Mouse (Mus musculus): ENCODE results near the gene Serpinb8. TPM values are rescaled to one million over a fixed set of nuclear protein-coding genes. Genes with fewer than 3 reads are reported as not detected.

The Serpinb8 gene
- total RNA-seq (2017), result 2.2 and 4.4 TPM in 2 replicates

DNA sequence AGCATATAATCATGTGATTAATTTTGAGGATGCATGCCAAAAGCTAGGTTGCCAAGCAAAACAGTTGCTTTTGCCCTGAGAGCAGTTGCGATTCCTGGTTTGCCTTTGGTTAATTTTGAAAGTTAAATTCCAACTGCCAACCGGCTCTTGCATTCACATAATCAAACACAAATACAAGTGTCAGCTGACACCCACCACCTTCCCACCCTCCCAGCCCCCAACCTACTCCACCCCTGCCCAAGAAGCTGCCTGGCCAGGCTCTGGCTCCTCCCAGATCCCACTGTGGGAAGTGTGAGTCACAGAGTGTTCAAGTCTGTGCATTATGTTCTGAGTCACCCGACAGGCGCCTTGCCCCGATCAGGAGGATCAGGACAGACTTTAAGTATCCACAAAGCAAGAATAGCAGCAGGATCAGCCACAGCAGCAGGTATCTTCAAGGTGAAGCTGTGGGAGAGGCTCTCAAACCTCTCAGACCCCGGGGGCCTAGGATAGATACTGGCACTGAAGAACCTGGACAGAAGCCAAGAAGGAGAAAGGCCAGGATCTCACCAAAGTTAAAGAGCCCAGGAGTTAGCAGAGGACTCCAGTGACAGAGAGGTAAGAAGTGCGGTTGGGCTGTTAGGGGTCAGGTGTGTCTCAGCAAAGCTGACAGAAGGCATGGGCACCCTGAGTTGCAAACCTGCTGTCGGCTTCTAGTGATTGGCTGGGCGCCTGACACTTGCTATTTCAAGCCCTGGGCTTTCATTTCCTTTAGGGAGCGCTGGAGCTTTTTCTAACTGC lies at the start of gene Serpinb8:
TSS of gene Serpinb8 (plus strand) at position 316 of the 780 bp plus-strand sequence.
- peak; percentile 76 to 85 for ATAC-seq (replicated peaks in 1 of 2; ENCODE audit: insufficient read depth in 1 of 2, low FRiP score in 2 of 2, low TSS enrichment in 1 of 2, low read depth in 1 of 2, poor library complexity in 2 of 2, severe bottlenecking in 2 of 2)

DNA sequence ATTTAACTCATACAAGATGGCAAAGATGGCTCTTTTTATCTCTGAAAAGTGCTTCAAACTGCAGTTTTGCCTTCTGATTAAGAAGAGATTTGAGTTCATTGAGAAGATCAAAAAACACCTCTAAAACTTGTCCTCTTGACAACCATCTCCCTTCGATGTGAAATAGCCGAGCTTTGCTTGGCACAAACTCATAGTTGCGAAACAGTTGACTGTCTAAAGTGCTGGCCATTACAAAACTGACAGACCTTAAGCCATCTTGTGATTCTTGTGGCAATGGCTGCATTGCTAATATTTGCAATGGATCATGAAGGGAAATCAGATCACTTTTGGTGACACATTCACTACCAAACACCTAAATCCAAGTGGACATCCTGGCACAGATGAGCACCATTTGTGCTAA lies 30.3 kb upstream of the Serpinb8 start:
- no peak for ATAC-seq (replicated peaks in 1 of 2; ENCODE audit: insufficient read depth in 1 of 2, low FRiP score in 2 of 2, low TSS enrichment in 1 of 2, low read depth in 1 of 2, poor library complexity in 2 of 2, severe bottlenecking in 2 of 2)

DNA sequence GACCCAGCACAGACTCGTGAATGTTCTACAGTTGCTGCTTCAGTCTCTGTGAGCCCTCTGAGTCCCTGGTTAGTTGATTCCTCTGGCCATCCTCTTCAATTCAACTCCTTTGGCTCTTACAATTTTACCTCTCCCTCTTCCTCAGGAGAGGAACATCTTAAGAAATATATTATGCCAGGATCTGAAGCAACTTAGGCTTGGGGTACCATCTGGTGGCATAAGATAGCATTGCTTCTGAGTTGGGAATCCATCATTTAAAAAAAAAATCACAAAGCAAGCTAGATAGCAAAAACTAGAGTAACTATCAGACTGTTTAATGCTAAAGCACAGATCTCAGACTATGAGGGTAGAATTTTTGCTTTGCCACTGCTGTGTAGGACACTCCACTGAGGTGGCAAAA lies 27.7 kb upstream of the Serpinb8 start:
- ATAC-seq (replicated peaks in 1 of 2; ENCODE audit: insufficient read depth in 1 of 2, low FRiP score in 2 of 2, low TSS enrichment in 1 of 2, low read depth in 1 of 2, poor library complexity in 2 of 2, severe bottlenecking in 2 of 2), result peak; percentile 71 to 72; a peak in 3 of 4 replicates

DNA sequence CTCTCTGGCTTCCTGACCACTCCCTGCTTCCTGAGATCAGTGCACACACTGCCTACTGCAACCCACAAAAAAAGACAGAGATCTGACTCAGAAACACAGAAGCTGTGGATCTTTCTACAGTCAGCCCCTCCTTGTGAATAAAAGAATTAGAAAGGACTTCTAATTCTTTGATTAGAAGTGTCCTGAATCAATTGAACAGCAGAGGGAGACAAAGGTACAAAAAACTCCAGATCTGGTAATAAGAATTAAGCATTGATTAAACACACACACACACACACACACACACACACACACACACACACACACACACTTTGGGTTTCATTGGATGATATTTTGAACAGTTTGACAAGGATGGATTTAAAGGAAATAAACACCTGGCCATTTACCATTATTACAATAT lies 24.2 kb upstream of the Serpinb8 start:
- 0 out of 4 replicates have a peak, but pooled peaks of 1 of the 2 experiments have one; percentile 46 for ATAC-seq (replicated peaks in 1 of 2; ENCODE audit: insufficient read depth in 1 of 2, low FRiP score in 2 of 2, low TSS enrichment in 1 of 2, low read depth in 1 of 2, poor library complexity in 2 of 2, severe bottlenecking in 2 of 2)

DNA sequence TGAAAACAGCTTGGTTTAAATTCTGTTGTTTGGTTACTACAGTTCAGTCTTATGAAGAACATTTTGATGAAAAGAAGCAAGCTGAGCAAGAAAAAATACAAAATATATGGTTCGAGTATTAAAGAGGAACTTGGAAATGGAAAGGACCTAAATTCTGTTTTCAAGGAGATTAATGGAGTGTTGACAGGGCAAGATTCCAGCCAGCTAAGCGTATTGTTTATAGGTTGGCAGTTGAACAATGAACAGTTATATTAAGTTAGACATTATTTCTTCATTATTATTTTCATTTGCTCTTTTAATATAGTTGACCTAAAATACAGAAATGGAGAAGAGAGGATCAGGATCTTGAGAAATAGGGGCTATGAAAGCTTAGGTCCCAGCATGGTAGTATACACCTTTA lies 13.7 kb upstream of the Serpinb8 start:
- no peak for ATAC-seq (replicated peaks in 1 of 2; ENCODE audit: insufficient read depth in 1 of 2, low FRiP score in 2 of 2, low TSS enrichment in 1 of 2, low read depth in 1 of 2, poor library complexity in 2 of 2, severe bottlenecking in 2 of 2)

DNA sequence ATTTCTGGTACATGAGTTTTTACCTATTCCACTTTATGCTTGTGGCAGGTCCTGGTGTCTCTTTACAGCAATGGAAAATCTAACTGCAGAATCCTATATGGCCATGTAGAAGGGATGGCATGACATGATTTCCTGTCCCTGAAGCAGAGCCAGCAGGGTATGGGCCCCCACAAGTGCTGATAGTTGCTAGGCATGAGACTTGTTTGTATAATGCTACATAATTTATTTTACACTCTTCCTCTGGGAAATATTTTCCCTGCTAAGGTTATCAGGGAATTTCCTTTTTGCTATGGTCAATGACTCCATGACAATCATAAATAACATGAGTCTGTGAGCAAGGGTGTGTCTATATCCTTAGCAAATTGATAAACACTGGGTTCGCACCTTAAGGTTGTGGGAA lies 12.3 kb upstream of the Serpinb8 start:
- ATAC-seq (replicated peaks in 1 of 2; ENCODE audit: insufficient read depth in 1 of 2, low FRiP score in 2 of 2, low TSS enrichment in 1 of 2, low read depth in 1 of 2, poor library complexity in 2 of 2, severe bottlenecking in 2 of 2), result no peak

DNA sequence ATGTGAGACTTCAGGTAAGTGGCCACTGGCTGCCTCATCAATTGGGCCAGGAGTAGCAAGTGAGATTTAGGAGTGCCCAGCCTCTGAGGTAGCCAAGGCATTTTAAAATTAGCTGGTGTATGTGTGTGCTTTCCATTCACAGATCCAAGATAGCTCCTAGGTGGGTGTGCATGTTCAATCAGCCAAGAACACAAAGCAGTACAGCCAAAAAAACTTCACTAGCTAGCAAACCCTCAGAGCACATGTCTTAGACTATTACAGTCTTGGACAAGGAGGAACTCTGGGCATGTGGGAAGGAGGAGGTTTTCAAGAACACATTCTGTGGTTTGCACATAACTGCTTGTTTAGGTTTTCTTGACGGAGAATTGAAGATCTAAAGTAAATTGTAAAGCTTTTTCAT lies 8.6 kb upstream of the Serpinb8 start:
- ATAC-seq (replicated peaks in 1 of 2; ENCODE audit: insufficient read depth in 1 of 2, low FRiP score in 2 of 2, low TSS enrichment in 1 of 2, low read depth in 1 of 2, poor library complexity in 2 of 2, severe bottlenecking in 2 of 2), result no peak

DNA sequence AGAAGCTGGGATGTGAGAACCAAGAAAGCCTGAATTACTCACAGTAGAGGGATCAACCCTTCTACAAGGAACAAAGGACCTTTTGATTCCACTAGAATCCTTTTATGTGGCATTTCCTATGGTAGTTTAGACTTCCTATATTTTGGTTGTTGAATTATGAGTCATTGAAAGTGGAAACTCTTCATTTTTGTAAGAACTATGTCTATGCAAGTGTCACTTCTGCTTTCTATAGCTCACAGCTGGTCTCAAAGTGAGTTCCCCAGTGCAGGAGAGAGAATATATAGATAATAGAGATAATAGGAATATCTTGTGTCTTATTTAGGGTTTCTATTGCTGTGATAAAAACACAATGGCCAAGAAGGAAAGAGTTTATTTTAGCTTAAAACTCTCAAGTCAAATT lies 6.9 kb upstream of the Serpinb8 start:
- peak; percentile 58 to 70; a peak in 3 of 4 replicates for ATAC-seq (replicated peaks in 1 of 2; ENCODE audit: insufficient read depth in 1 of 2, low FRiP score in 2 of 2, low TSS enrichment in 1 of 2, low read depth in 1 of 2, poor library complexity in 2 of 2, severe bottlenecking in 2 of 2)

DNA sequence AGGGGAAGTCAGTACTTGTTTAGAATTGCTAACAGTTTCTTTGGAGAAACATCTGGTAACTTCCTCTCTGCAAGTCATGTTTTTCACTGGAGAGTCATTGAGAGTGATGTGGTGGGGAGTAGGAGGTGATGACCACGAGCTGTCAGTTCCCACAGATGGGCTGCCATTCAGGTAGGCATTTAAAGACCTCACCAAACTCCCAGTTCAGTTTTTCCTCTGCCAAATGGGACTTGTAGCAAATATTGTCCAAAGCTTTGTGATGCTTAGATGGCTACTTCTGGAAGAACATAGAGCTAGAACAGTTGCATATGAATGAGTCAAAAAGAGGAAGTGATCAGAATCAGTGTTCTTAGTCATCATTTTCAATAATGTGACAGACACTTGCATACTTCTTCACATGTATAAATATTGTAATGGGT lies 5.8 kb upstream of the Serpinb8 start:
- ATAC-seq (replicated peaks in 1 of 2; ENCODE audit: insufficient read depth in 1 of 2, low FRiP score in 2 of 2, low TSS enrichment in 1 of 2, low read depth in 1 of 2, poor library complexity in 2 of 2, severe bottlenecking in 2 of 2), result peak; percentile 93 to 96

DNA sequence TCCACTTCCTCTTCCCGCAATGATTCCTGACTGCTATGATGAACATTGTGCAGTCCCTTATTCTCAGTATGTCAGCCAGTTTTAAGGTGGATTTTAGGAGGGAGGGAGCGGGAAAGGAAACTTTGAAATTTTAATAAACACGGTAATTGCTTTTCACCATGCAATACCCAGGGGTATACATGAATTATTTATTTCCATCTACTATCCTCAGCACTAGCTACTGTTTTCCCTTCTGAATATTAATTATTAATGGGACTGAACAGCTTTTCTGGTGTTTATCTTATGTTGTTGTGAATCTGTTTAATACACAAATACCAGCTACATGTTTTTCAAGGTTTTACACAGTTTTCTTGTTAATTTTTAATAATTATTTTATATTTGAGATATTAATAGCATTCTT lies 4.9 kb upstream of the Serpinb8 start:
- ATAC-seq (replicated peaks in 1 of 2; ENCODE audit: insufficient read depth in 1 of 2, low FRiP score in 2 of 2, low TSS enrichment in 1 of 2, low read depth in 1 of 2, poor library complexity in 2 of 2, severe bottlenecking in 2 of 2), result no peak

DNA sequence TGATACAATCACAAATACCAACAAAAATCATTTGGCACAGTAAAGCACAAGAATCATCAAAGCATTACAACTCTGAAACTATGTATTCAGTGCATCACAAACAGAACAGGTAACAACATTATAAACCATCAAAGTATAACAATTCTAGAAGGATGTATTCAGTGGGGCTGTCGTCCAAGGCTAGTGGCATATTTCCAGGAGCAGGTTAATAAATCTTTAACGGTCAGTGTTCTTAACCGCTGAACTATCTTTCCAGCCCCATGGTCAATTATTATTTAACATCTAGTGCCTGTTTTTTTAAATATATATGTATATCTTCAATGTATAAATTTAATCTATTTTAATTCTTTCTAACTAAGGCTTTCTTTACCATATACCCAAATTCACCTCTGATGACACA lies 3.6 kb upstream of the Serpinb8 start:
- ATAC-seq (replicated peaks in 1 of 2; ENCODE audit: insufficient read depth in 1 of 2, low FRiP score in 2 of 2, low TSS enrichment in 1 of 2, low read depth in 1 of 2, poor library complexity in 2 of 2, severe bottlenecking in 2 of 2), result no peak

DNA sequence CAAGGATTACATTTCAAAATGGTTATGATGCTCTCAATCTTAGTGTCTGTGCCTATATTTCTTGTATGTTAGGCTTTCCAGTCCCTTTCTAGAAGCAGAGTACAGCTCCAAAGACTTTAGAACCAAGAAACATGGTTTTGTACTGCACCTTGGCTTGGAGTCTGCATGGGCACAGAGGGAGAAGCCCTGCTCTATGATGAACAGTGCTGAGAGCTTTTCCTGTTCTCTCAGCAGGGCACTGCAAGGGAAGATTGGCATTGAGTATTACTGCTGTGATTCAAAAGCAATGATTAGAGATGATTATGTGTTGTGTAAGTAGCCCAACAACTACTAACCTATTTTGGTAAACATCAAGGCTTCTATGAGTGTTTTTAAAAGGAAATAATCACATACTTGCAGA lies 1.6 kb upstream of the Serpinb8 start:
- ATAC-seq (replicated peaks in 1 of 2; ENCODE audit: insufficient read depth in 1 of 2, low FRiP score in 2 of 2, low TSS enrichment in 1 of 2, low read depth in 1 of 2, poor library complexity in 2 of 2, severe bottlenecking in 2 of 2), result no peak

DNA sequence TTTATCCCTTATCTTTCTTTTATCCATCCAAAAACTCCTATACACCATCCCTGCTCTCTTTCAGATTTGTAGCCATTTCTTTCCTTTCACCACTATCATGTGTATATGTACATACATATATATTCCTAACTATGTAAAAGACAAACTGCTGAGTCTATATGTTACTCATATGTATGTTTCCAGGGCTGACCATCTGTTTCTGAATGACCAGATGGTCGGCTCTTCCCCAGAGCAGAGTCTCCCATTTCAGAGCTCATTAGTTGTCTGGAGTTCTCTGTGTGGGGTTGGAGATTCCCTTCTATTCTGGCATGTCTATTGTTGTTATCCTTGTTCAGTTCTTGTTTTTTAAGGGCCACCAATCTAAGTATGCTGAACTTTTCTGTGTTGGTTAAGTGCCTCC lies 1.2 kb upstream of the Serpinb8 start:
- ATAC-seq (replicated peaks in 1 of 2; ENCODE audit: insufficient read depth in 1 of 2, low FRiP score in 2 of 2, low TSS enrichment in 1 of 2, low read depth in 1 of 2, poor library complexity in 2 of 2, severe bottlenecking in 2 of 2), result no peak

DNA sequence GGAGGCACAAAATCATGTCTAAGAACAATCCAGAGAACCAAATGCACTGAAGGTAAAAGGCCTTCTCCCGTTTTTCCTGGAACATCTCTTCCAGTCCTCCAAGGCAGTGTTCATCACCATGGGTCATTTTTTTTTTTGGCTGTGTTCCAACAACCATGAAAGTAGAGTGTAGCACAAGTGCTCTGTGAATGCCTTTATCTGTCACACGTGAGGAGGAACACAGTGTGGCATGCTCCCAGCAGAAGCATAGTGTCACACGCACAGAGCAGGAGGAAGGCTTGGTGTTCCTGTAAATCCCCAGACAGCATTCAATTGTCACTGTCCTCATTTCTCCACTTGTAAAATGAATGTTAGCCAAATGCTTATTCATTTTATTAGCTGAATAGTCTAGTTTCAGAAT lies 2.8 kb downstream of the Serpinb8 start:
- ATAC-seq (replicated peaks in 1 of 2; ENCODE audit: insufficient read depth in 1 of 2, low FRiP score in 2 of 2, low TSS enrichment in 1 of 2, low read depth in 1 of 2, poor library complexity in 2 of 2, severe bottlenecking in 2 of 2), result no peak

DNA sequence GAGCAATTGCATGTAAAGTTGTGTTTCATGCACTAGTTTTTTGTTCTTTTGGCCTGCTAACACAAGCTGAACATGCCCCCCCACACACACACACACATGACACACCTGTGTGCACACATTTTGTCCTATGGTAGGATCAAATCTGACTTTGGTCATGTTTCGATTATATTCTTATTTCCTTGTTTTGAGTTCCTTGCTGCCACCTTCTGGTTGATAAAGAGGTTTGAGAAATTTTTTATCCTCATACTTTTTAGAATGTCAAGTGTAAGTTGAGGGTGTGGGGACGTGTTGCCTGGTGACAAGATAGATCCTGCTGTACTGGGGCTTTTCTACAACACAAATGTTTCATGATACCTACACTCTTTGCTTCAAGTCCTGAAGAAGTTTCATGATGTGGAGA lies 3.7 kb downstream of the Serpinb8 start:
- 0 out of 4 replicates have a peak, but pooled peaks of 1 of the 2 experiments have one; percentile 4 for ATAC-seq (replicated peaks in 1 of 2; ENCODE audit: insufficient read depth in 1 of 2, low FRiP score in 2 of 2, low TSS enrichment in 1 of 2, low read depth in 1 of 2, poor library complexity in 2 of 2, severe bottlenecking in 2 of 2)

DNA sequence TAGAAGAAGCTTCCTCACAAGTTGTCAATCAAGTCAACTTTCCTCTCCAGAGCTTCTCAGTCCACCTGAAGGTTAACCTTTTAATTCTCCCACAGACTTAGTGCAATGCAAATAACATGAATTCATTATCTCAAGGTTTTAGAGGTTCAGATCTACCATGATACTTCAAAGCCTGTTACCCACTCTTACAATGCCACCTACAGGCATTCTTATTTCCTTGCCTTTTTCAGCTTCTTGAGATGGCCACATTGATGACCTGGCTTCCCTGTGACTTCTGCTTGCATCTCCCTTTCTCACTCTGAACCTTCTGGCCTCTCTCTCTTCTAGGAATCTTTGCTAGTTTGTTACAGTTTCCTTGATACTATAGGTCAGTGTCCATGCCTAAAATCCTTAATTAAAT lies 7.1 kb downstream of the Serpinb8 start:
- ATAC-seq (replicated peaks in 1 of 2; ENCODE audit: insufficient read depth in 1 of 2, low FRiP score in 2 of 2, low TSS enrichment in 1 of 2, low read depth in 1 of 2, poor library complexity in 2 of 2, severe bottlenecking in 2 of 2), result no peak

DNA sequence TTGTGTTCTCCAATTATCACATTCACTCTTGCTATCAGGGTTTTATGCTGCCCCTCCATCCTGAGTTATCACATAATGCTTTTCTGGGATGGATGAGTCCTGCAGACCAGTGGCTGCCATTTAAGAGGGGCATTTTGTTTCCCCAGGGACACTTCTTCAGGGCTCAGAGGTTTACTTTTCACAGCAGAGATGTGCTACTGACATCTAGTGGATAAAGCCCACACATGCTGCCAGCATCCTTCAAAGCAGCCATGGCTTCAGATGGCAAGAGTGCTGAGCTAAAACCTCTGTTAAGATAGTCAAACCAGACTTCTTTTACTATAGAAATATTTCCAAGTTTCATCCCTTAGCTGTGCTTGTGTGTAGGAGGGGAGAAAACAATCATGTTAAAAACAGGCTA lies 8.7 kb downstream of the Serpinb8 start:
- peak; percentile 71 to 82; a peak in 3 of 4 replicates for ATAC-seq (replicated peaks in 1 of 2; ENCODE audit: insufficient read depth in 1 of 2, low FRiP score in 2 of 2, low TSS enrichment in 1 of 2, low read depth in 1 of 2, poor library complexity in 2 of 2, severe bottlenecking in 2 of 2)

DNA sequence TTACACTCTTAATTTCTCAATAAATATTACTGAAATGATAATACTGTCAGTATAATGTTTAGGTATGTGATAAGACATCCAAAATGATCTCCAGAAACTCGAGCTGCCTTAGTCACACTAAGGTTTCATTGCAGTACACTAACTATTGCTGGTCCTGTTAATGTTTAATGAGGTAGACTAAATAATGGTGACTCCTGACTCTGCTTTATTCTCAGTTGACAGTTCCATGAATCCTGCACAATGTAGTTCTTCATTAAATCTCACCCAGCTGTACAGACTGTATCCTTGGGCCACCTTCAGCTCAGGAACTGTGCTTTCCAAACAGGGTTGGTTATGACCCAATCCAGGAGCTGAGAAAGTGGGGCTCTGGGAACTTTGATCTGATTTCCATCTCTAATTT lies 19.1 kb downstream of the Serpinb8 start:
- ATAC-seq (replicated peaks in 1 of 2; ENCODE audit: insufficient read depth in 1 of 2, low FRiP score in 2 of 2, low TSS enrichment in 1 of 2, low read depth in 1 of 2, poor library complexity in 2 of 2, severe bottlenecking in 2 of 2), result no peak

DNA sequence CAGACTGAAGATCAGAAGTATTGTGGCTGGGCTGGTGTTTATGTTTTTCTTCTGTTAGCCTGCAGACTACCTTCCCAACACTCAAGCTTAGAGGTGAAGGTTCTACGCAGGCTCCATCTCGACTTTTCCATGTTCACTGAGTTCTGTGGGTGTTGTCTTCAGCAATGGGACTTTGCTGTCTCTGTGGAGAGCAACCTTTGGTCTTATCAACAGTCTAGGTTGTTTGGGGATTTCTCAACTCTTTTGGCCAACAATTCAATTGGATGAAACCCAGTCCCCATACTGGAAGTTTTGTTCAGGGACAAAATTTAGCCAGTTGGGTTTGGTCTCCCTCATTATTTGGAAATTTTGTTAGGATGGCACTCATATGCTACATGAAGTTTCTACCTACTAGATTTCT lies 24.3 kb downstream of the Serpinb8 start:
- ATAC-seq (replicated peaks in 1 of 2; ENCODE audit: insufficient read depth in 1 of 2, low FRiP score in 2 of 2, low TSS enrichment in 1 of 2, low read depth in 1 of 2, poor library complexity in 2 of 2, severe bottlenecking in 2 of 2), result no peak
